Mouse (Mus musculus) ES-E14 (cell line): ENCODE measurements around the gene Col28a1.

ENCODE experiments used
- HCFC1 ChIP-seq: IDR thresholded peaks from 2 replicates; pipeline ENCODE4 v1.6.1; 2012; ENCODE audit warnings: low read length, inconsistent platforms, borderline replicate concordance; ENCODE audit not compliant: insufficient read depth
- ZNF384 ChIP-seq: IDR thresholded peaks from 2 replicates; pipeline ENCODE4 v1.6.1; 2012; ENCODE audit warnings: low read depth, low read length, inconsistent platforms

DNA sequence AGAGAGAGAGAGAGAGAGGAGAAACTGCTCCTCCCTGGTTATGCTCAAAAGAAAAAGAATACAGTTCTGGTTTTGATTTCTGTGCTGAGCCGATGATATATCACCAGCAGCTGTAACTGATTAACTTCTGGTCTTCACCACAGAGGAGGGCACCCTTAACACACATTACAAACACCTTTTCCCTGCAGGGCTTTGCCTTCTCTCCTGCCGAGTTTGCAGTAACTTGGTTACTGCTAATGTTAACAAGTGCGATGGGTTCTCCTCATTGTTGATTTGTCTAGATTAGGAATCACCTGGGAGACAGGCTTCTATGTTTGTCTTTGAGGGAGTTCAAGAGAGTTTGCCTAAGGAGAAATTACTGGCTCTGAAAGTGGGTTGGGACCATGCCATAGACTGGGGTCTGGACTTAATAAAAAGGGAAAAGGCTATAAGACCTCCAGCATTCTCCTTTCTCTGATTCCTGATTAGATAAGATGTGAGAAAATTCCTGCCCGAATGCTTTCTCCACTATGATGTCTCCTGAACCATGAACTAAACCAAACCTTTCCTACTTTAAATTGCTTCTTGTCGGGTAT lies 114.8 kb downstream of the Col28a1 start:
- TF ChIP-seq HCFC1 (no peak), ZNF384 (no peak)
